Mouse (Mus musculus) ES-E14 (cell line): ENCODE data around the gene 2210011C24Rik.

Experiments used
- CHD2 ChIP-seq: IDR thresholded peaks from 2 replicates; pipeline ENCODE4 v1.6.1; 2014; ENCODE audit warnings: mild to moderate bottlenecking, low read depth, low read length, inconsistent platforms
- HCFC1 ChIP-seq: IDR thresholded peaks from 2 replicates; pipeline ENCODE4 v1.6.1; 2012; ENCODE audit warnings: low read length, inconsistent platforms, borderline replicate concordance; ENCODE audit not compliant: insufficient read depth
- MAFK ChIP-seq: IDR thresholded peaks from 2 replicates; pipeline ENCODE4 v1.6.1; 2014; ENCODE audit warnings: mild to moderate bottlenecking, low read depth, low read length, inconsistent platforms; ENCODE audit not compliant: insufficient read depth
- ZC3H11A ChIP-seq: IDR thresholded peaks from 2 replicates; pipeline ENCODE4 v1.6.1; 2012; ENCODE audit warnings: low read depth, mild to moderate bottlenecking, inconsistent platforms, low read length, borderline replicate concordance
- ZNF384 ChIP-seq: IDR thresholded peaks from 2 replicates; pipeline ENCODE4 v1.6.1; 2012; ENCODE audit warnings: low read depth, low read length, inconsistent platforms

DNA sequence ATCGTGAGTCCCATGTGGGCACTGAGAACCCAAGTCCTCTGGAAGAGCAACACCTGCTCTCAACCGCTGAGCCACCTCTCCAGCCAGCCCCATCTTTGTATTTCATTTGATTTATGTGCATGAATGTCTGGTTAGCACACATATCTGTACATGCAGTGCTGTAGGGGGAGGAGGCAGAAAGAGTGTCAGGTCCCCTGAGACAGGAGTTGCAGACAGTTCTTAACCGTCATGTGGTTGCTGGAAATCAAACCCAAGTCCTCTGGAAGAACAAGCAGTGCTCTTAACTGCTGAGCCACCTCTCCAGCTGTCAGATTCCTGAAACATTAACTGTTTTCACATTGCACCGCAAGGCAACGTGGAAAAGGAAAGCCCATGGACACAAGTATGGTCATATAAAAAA, 36.2 kb upstream of the 2210011C24Rik start:
- no peak for TF ChIP-seq MAFK
- TF ChIP-seq ZNF384, result no peak
- TF ChIP-seq ZC3H11A, result no peak
- no peak for TF ChIP-seq CHD2
- TF ChIP-seq HCFC1, result no peak
